Mouse (Mus musculus) thymus, postnatal 14 days (tissue): Measurements from ENCODE around the gene Tsfm.

Source experiments
- DNase-seq: peaks from one replicate; pipeline ENCODE4 v3.0.0; 2021

Tsfm gene

GRCm38 (mm10) chr10:127040569-127041214, 10.1 kb upstream of the Tsfm start:
- no peak for DNase-seq

- no peak for DNase-seq
Measured at GRCm38 (mm10) chr10:127037641-127038040, 7.0 kb upstream of the Tsfm start.

GRCm38 (mm10) chr10:127036273-127036672, 5.6 kb upstream of the Tsfm start:
- no peak for DNase-seq

- DNase-seq = no peak
Measured at GRCm38 (mm10) chr10:127033301-127033741, 2.7 kb upstream of the Tsfm start.

- DNase-seq = no peak
Measured at GRCm38 (mm10) chr10:127018422-127018821, 12.2 kb downstream of the Tsfm start.

GRCm38 (mm10) chr10:127017071-127017470, 13.6 kb downstream of the Tsfm start:
- DNase-seq = no peak

GRCm38 (mm10) chr10:127016488-127016887, 14.2 kb downstream of the Tsfm start:
- no peak for DNase-seq

- no peak for DNase-seq
Measured at GRCm38 (mm10) chr10:127003806-127004205, 26.8 kb downstream of the Tsfm start.

- DNase-seq = no peak
Measured at GRCm38 (mm10) chr10:127003334-127003733, 27.3 kb downstream of the Tsfm start.

- no peak for DNase-seq
Measured at GRCm38 (mm10) chr10:127002765-127003164, 27.9 kb downstream of the Tsfm start.

- no peak for DNase-seq
Measured at GRCm38 (mm10) chr10:127002056-127002455, 28.6 kb downstream of the Tsfm start.

- no peak for DNase-seq
Measured at GRCm38 (mm10) chr10:127001297-127001696, 29.3 kb downstream of the Tsfm start.

- no peak for DNase-seq
Measured at GRCm38 (mm10) chr10:127000529-127000928, 30.1 kb downstream of the Tsfm start, which contains the start of gene Avil. Avil (plus strand) TSS chr10:127000709.

- DNase-seq = no peak
Measured at GRCm38 (mm10) chr10:126997340-126998113, 33.1 kb downstream of the Tsfm start.

GRCm38 (mm10) chr10:126993621-126994020, 37.0 kb downstream of the Tsfm start:
- no peak for DNase-seq

GRCm38 (mm10) chr10:126991676-126992075, 39.0 kb downstream of the Tsfm start:
- DNase-seq = no peak

GRCm38 (mm10) chr10:126990313-126991056, 40.2 kb downstream of the Tsfm start:
- DNase-seq = peak; percentile 89

GRCm38 (mm10) chr10:126988513-126989165, 42.0 kb downstream of the Tsfm start:
- no peak for DNase-seq

- DNase-seq = no peak
Measured at GRCm38 (mm10) chr10:126987183-126988118, 43.2 kb downstream of the Tsfm start.

- no peak for DNase-seq
Measured at GRCm38 (mm10) chr10:126986541-126986961, 44.1 kb downstream of the Tsfm start.

- DNase-seq = no peak
Measured at GRCm38 (mm10) chr10:126985579-126985978, 45.1 kb downstream of the Tsfm start.

- DNase-seq = no peak
Measured at GRCm38 (mm10) chr10:126985127-126985526, 45.5 kb downstream of the Tsfm start.
